Mouse (Mus musculus) megakaryocyte, embryonic 14.5 days (primary cell): ENCODE data around the gene Defb20. TPM values are rescaled to one million over a fixed set of nuclear protein-coding genes. Genes with fewer than 3 reads are reported as not detected.
A peak's percentile ranks its signal among the peaks of the same experiment; 100 is the strongest.

Source experiments
- H3K27me3 ChIP-seq: replicated peaks from 2 replicates; pipeline ENCODE3; 2012; ENCODE audit warnings: inconsistent platforms
- H3K36me3 ChIP-seq: replicated peaks from 2 replicates; pipeline ENCODE3; 2012; ENCODE audit warnings: low read length, inconsistent platforms, mixed read lengths
- H3K4me1 ChIP-seq: 2 replicates; pipeline ENCODE4 v1.6.1; 2012; ENCODE audit warnings: inconsistent platforms
- H3K4me3 ChIP-seq: replicated peaks from 2 replicates; pipeline ENCODE3; 2012; ENCODE audit warnings: moderate library complexity, mild to moderate bottlenecking, inconsistent platforms
- H3K9me3 ChIP-seq: 2 replicates; pipeline ENCODE4 v1.6.1; 2012; ENCODE audit warnings: inconsistent platforms
- FLI1 ChIP-seq: IDR thresholded peaks from 2 replicates; pipeline ENCODE4 v1.6.1; 2012; ENCODE audit warnings: low read length, inconsistent platforms, mixed read lengths
- GATA1 ChIP-seq: IDR thresholded peaks from 3 replicates; pipeline ENCODE4 v1.6.1; 2012; ENCODE audit warnings: mixed read lengths, low read length, inconsistent platforms, borderline replicate concordance
- polyA plus RNA-seq: library from polyadenylated mRNA; stranded (reverse); fragments of >175 nt; gene quantifications from 2 replicates; pipeline ENCODE4 v1.2.3, GENCODE M21; 2012; ENCODE audit warnings: low replicate concordance; ENCODE audit not compliant: insufficient read depth

Defb20 gene
- polyA plus RNA-seq, 1 experiment: not detected

GRCm38 (mm10) chr2:152447461-152447860 is 29.4 kb upstream of the Defb20 start:
- peaks cover 57% of the 10 kb centered on the region for H3K27me3 ChIP-seq
- peaks cover 30% of the 10 kb centered on the region for H3K4me1 ChIP-seq

GRCm38 (mm10) chr2:152450241-152450640 is 26.6 kb upstream of the Defb20 start:
- Histone ChIP-seq H3K36me3 (no peaks in the 10 kb centered on the region), H3K4me3 (no peak overlapping the region), H3K9me3 (no peaks in the 10 kb centered on the region), H3K27me3 (peaks cover 40% of the 10 kb centered on the region), H3K4me1 (peaks cover 17% of the 10 kb centered on the region)
- no peak for TF ChIP-seq GATA1
- TF ChIP-seq FLI1: no peak

More at GRCm38 (mm10) chr2:152447461-152447860, 29.4 kb upstream of the Defb20 start:
- H3K36me3 ChIP-seq: no peaks in the 10 kb centered on the region
- no peak overlapping the region for H3K4me3 ChIP-seq
- TF ChIP-seq GATA1 (no peak), FLI1 (no peak)
- H3K9me3 ChIP-seq: no peaks in the 10 kb centered on the region

GRCm38 (mm10) chr2:152452101-152452781 is 24.6 kb upstream of the Defb20 start:
- H3K4me3 ChIP-seq: no peak overlapping the region
- H3K27me3 ChIP-seq: peaks cover 44% of the 10 kb centered on the region
- peaks cover 3% of the 10 kb centered on the region for H3K4me1 ChIP-seq
- no peaks in the 10 kb centered on the region for H3K9me3 ChIP-seq
- no peaks in the 10 kb centered on the region for H3K36me3 ChIP-seq
- TF ChIP-seq GATA1 (no peak), FLI1 (no peak)

GRCm38 (mm10) chr2:152459241-152459640 is 17.6 kb upstream of the Defb20 start:
- H3K27me3 ChIP-seq: peaks cover 38% of the 10 kb centered on the region
- H3K4me1 ChIP-seq: no peaks in the 10 kb centered on the region
- no peak for TF ChIP-seq FLI1
- TF ChIP-seq GATA1: no peak
- no peaks in the 10 kb centered on the region for H3K36me3 ChIP-seq
- H3K4me3 ChIP-seq: no peak overlapping the region
- peaks cover 2% of the 10 kb centered on the region for H3K9me3 ChIP-seq

GRCm38 (mm10) chr2:152464570-152465150 is 12.2 kb upstream of the Defb20 start, which contains the start of gene Defb23:
Defb23 (minus strand) TSS chr2:152464620.
- H3K4me1 ChIP-seq: no peaks in the 10 kb centered on the region

GRCm38 (mm10) chr2:152470973-152471372 is 5.9 kb upstream of the Defb20 start:
- Histone ChIP-seq H3K36me3 (no peaks in the 10 kb centered on the region), H3K9me3 (no peaks in the 10 kb centered on the region), H3K4me1 (peaks cover 7% of the 10 kb centered on the region; the same call in 1 of the 2 replicates), H3K4me3 (peak overlapping the region; percentile 78), H3K27me3 (peaks cover 17% of the 10 kb centered on the region)
- TF ChIP-seq GATA1 (no peak), FLI1 (no peak)

More at GRCm38 (mm10) chr2:152464570-152465150, 12.2 kb upstream of the Defb20 start, which contains the start of gene Defb23:
- peaks cover 9% of the 10 kb centered on the region for H3K9me3 ChIP-seq
- H3K27me3 ChIP-seq: peaks cover 23% of the 10 kb centered on the region
- no peak for TF ChIP-seq FLI1
- TF ChIP-seq GATA1: no peak
- no peak within 1 kb of the TSS for H3K4me3 ChIP-seq
- no peaks in the 10 kb centered on the region for H3K36me3 ChIP-seq

GRCm38 (mm10) chr2:152472434-152472833 is 4.4 kb upstream of the Defb20 start:
- TF ChIP-seq GATA1 (no peak), FLI1 (no peak)
- no peak overlapping the region for H3K4me3 ChIP-seq
- H3K36me3 ChIP-seq: no peaks in the 10 kb centered on the region
- peaks cover 16% of the 10 kb centered on the region for H3K27me3 ChIP-seq
- peaks cover 7% of the 10 kb centered on the region; the same call in 1 of the 2 replicates for H3K4me1 ChIP-seq
- H3K9me3 ChIP-seq: no peaks in the 10 kb centered on the region

GRCm38 (mm10) chr2:152480881-152481280 is 4.0 kb downstream of the Defb20 start:
- H3K4me1 ChIP-seq: peaks cover 16% of the 10 kb centered on the region
- peaks cover 7% of the 10 kb centered on the region for H3K27me3 ChIP-seq
- no peak overlapping the region for H3K4me3 ChIP-seq
- no peaks in the 10 kb centered on the region for H3K36me3 ChIP-seq
- no peak for TF ChIP-seq GATA1
- TF ChIP-seq FLI1: no peak
- peaks cover 18% of the 10 kb centered on the region; the same call in 1 of the 2 replicates for H3K9me3 ChIP-seq

- Histone ChIP-seq H3K36me3 (no peaks in the 10 kb centered on the region), H3K4me3 (no peak overlapping the region)
- TF ChIP-seq GATA1: no peak
- TF ChIP-seq FLI1: no peak
These were observed 4.9 kb downstream of the Defb20 start for GRCm38 (mm10) chr2:152481726-152482125.

GRCm38 (mm10) chr2:152487024-152487423 is 10.2 kb downstream of the Defb20 start:
- Histone ChIP-seq H3K27me3 (peaks cover 3% of the 10 kb centered on the region), H3K9me3 (peaks cover 16% of the 10 kb centered on the region), H3K4me3 (no peak overlapping the region), H3K4me1 (peaks cover 14% of the 10 kb centered on the region), H3K36me3 (no peaks in the 10 kb centered on the region)
- no peak for TF ChIP-seq GATA1
- TF ChIP-seq FLI1: no peak

More at GRCm38 (mm10) chr2:152481726-152482125, 4.9 kb downstream of the Defb20 start:
- Histone ChIP-seq H3K4me1 (peaks cover 18% of the 10 kb centered on the region), H3K27me3 (peaks cover 7% of the 10 kb centered on the region), H3K9me3 (peaks cover 18% of the 10 kb centered on the region; the same call in 1 of the 2 replicates)
